Mouse (Mus musculus) forebrain, embryonic 15.5 days (tissue): Measurements from ENCODE around the gene Il1r2. TPM values are rescaled to one million over a fixed set of nuclear protein-coding genes. Genes with fewer than 3 reads are reported as not detected.

ENCODE experiments used
- ATAC-seq: fragments of 200-750 bp; cut with Nextera tagmentation; replicated peaks from 2 replicates; pipeline ENCODE4 v1.8.0; 2017; ENCODE audit warnings: mild to moderate bottlenecking, moderate TSS enrichment, moderate library complexity
- H3K27ac ChIP-seq: fragments of 300-500 bp; sonication (generic); replicated peaks from 2 replicates; pipeline ENCODE4 v1.5.1; 2015; ENCODE audit warnings: mild to moderate bottlenecking, inconsistent platforms
- H3K27me3 ChIP-seq: fragments of 300-500 bp; sonication (generic); 2 replicates; pipeline ENCODE4 v1.6.1; 2015; ENCODE audit warnings: inconsistent platforms
- H3K36me3 ChIP-seq: fragments of 300-500 bp; sonication (generic); 2 replicates; pipeline ENCODE4 v1.6.1; 2015; ENCODE audit warnings: mild to moderate bottlenecking, inconsistent platforms
- H3K4me1 ChIP-seq: fragments of 300-500 bp; sonication (generic); 2 replicates; pipeline ENCODE4 v1.6.1; 2015; ENCODE audit warnings: inconsistent platforms
- H3K4me2 ChIP-seq: fragments of 300-500 bp; sonication (generic); replicated peaks from 2 replicates; pipeline ENCODE4 v1.6.1; 2015; ENCODE audit warnings: mild to moderate bottlenecking, inconsistent platforms
- H3K4me3 ChIP-seq: fragments of 300-500 bp; sonication (generic); 2 replicates; pipeline ENCODE4 v1.5.1; 2015; ENCODE audit warnings: mild to moderate bottlenecking, inconsistent platforms
- H3K9ac ChIP-seq: fragments of 300-500 bp; sonication (generic); replicated peaks from 2 replicates; pipeline ENCODE4 v1.6.1; 2015; ENCODE audit warnings: mild to moderate bottlenecking, inconsistent platforms
- H3K9me3 ChIP-seq: fragments of 300-500 bp; sonication (generic); 2 replicates; pipeline ENCODE4 v1.6.1; 2016; ENCODE audit warnings: inconsistent platforms
- WGBS: fragments of 180-500 bp; shearing (Covaris S2); methylation state at CpG from one replicate; pipeline ENCODE4 v1.1.7; 2015; ENCODE audit warnings: mixed read lengths; 5-methylcytosine and 5-hydroxymethylcytosine counted together
- polyA plus RNA-seq: library from polyadenylated mRNA; unstranded; fragments of >200 nt; fragmentation: Nextera tagmentation; extraction: Ambion mirVana; gene quantifications from 2 replicates; pipeline ENCODE4 v1.2.1, GENCODE M21; 2015

The Il1r2 gene
- polyA plus RNA-seq, 1 experiment from 2014 or later, result 0.57 TPM

DNA sequence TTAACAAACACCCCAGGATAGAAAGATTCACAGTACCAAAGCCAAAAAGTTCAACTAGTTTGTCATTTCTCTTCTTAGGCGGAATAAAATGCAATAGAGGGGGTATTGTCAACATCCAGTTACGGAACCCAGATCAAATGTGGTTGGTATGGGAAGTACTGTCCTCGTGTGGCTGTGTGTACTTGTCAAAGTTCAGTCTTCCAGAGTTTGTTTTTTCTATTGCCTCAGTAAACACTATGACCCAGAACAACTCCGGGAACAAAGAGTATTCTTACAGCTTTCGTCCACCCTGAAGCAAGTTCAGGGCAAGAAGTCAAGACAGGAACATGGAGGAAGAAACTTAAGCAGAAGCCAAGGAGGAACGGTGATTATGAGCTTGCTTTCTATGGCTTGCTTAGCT, 82.2 kb downstream of the Il1r2 start:
- no peak overlapping the region for H3K4me3 ChIP-seq
- WGBS, result 93% methylated on average over 6 of the region's 6 CpGs
- no peak for ATAC-seq
- H3K9ac ChIP-seq, result no peak overlapping the region
- no peaks in the 10 kb centered on the region for H3K9me3 ChIP-seq
- no peak overlapping the region for H3K4me2 ChIP-seq
- H3K27ac ChIP-seq, result no peak overlapping the region
- no peaks in the 10 kb centered on the region for H3K27me3 ChIP-seq
- H3K36me3 ChIP-seq, result no peaks in the 10 kb centered on the region
- no peaks in the 10 kb centered on the region for H3K4me1 ChIP-seq

DNA sequence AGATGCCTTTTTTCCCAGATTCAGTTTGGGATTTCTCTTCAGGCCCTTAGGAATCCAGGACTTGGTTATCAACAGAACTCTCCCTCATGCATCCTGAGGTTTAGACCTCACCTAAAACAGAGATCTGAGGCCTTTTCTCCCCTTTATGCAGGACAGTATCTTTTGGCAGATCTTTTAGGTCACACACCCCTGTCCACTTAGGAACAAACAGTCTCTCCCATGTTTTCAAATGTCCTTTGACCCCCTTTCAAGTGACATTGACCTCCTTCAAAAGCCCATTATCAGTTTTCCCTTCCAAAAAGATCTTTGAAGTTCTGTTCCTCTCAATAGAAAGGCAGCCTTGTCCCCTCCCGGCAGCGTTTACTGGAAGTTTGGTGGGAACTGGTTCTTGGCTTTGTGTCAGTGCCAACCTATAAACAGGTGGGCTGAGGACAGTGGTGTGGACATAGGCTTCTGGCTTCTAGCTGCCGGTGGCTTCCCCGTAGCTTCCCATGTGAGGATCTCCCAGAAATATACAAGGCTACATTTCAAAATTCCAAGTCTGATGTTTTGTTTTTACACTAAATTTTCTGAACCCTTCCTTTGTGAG, 89.5 kb downstream of the Il1r2 start:
- H3K4me2 ChIP-seq, result no peak overlapping the region
- no peak overlapping the region for H3K9ac ChIP-seq
- no peak for ATAC-seq
- WGBS, result 86% methylated on average over 4 of the region's 4 CpGs
- no peak overlapping the region for H3K4me3 ChIP-seq
- H3K27ac ChIP-seq, result no peak overlapping the region
- no peaks in the 10 kb centered on the region for H3K4me1 ChIP-seq
- no peaks in the 10 kb centered on the region for H3K36me3 ChIP-seq
- H3K27me3 ChIP-seq, result no peaks in the 10 kb centered on the region
- no peaks in the 10 kb centered on the region for H3K9me3 ChIP-seq

DNA sequence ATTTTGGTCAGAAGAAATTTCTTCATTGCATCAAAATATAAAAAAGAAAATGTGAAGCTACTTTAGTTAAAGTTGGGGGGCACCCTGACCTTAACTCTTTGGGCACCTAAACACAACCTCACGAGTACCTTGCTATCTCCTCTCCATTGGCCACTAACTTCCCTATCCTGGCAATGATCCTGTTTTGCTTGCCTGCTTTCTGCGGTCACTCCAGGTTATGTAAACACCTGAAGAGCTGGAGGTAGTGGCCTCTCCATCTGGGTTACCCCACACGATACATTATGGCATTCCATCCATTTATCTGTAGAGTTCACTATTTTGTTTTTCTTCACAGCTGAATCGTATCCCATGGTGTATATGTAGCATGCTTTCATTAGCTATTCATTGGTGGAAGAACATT, 90.5 kb downstream of the Il1r2 start:
- Histone ChIP-seq H3K4me2 (no peak overlapping the region), H3K9ac (no peak overlapping the region), H3K27me3 (no peaks in the 10 kb centered on the region), H3K4me1 (no peaks in the 10 kb centered on the region), H3K36me3 (no peaks in the 10 kb centered on the region), H3K4me3 (no peak overlapping the region), H3K9me3 (no peaks in the 10 kb centered on the region), H3K27ac (no peak overlapping the region)
- ATAC-seq, result no peak
- 85% methylated on average over 4 of the region's 4 CpGs for WGBS

DNA sequence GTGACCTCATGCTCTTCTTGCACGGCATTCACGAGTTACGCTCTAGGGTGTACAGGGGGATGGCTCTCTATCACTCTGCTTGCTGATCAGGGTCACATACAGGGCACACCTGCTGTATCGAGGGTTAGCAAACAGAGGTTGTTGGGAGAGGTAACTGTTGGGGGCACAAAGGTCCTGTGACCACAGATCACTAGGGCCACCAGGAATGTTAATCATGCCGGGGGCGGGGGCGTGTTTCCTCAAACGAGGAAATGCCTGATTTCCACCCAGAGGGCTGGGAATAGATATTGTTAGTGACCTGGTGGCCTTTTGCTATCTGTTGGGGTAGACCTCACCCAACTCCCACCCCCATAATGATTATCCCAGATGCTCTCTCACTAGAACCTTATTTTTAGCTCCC, 93.7 kb downstream of the Il1r2 start:
- H3K9me3 ChIP-seq, result no peaks in the 10 kb centered on the region
- H3K4me3 ChIP-seq, result no peak overlapping the region
- H3K27ac ChIP-seq, result no peak overlapping the region
- ATAC-seq, result no peak
- no peak overlapping the region for H3K9ac ChIP-seq
- no peaks in the 10 kb centered on the region for H3K27me3 ChIP-seq
- 92% methylated on average over 8 of the region's 8 CpGs for WGBS
- no peak overlapping the region for H3K4me2 ChIP-seq
- H3K4me1 ChIP-seq, result no peaks in the 10 kb centered on the region
- no peaks in the 10 kb centered on the region for H3K36me3 ChIP-seq

DNA sequence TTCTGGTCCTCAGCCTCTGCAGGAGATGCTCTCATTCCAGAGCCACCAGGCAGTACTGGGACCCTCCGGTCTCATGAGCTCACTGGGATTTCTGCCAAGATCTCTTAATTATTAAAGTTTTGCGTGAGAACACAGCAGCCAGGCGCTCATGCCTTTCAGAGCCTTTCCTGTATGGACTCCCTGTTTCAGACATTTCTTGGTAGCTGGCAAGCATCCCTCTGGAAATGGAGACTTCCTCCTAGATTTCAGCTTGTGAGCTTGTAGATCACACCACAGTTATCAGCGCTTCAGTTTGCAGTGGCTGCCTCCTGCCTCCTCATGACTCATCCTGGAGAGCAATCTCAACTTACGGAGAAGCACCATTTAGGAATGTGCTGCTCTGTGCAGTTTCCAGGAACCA, 98.0 kb downstream of the Il1r2 start:
- H3K9me3 ChIP-seq, result no peaks in the 10 kb centered on the region
- 62% methylated on average over 5 of the region's 5 CpGs for WGBS
- no peaks in the 10 kb centered on the region for H3K27me3 ChIP-seq
- no peaks in the 10 kb centered on the region for H3K4me1 ChIP-seq
- ATAC-seq, result no peak
- no peak overlapping the region for H3K9ac ChIP-seq
- no peak overlapping the region for H3K4me3 ChIP-seq
- no peaks in the 10 kb centered on the region for H3K36me3 ChIP-seq
- H3K4me2 ChIP-seq, result no peak overlapping the region
- no peak overlapping the region for H3K27ac ChIP-seq

DNA sequence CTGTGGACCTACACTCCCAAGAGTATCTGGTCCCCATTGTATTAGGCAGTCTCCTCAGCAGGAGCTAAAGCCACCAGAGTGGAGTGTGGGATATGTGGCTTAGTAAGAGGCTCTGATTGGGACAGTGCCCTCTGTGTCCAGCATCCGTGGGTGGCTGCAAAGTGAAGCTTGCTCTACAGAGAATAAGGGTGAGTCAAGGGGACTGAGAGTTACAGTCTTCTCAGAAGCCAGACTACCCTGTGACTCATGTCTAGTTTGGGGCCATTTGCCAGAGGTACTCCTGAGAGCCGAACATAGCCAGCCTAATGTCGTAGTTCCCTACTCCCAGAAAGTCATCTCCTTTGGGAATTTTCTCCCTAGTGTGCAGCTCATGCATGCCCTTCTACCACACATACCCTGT, 100.3 kb downstream of the Il1r2 start:
- Histone ChIP-seq H3K9ac (no peak overlapping the region), H3K4me2 (no peak overlapping the region), H3K27me3 (no peaks in the 10 kb centered on the region), H3K4me1 (no peaks in the 10 kb centered on the region), H3K36me3 (no peaks in the 10 kb centered on the region), H3K9me3 (no peaks in the 10 kb centered on the region), H3K4me3 (no peak overlapping the region), H3K27ac (no peak overlapping the region)
- ATAC-seq, result no peak
- WGBS, result 81% methylated on average over 3 of the region's 3 CpGs

Other genes with a start within 250 kb of the Il1r2 start
- 55.7 and 60.2 TPM in 2 replicates for gene Map4k4, start 173.2 kb upstream of the Il1r2 start, polyA plus RNA-seq
- 0.56 and 1.1 TPM in 2 replicates for gene Il1r1, start 151.0 kb downstream of the Il1r2 start, polyA plus RNA-seq